ENCODE assay signal across 18 mouse cellular contexts in genomic region chr12:98784251-98784650, GRCm38 (mm10).
"Had no signal": no experiment of that assay in that cellular context is flagged by ENCODE, and none has a peak within 500 bp of the region (broad histone marks: within the 10 kb centered on the region; RNA-seq: fewer than 3 reads in every experiment).

No protein-coding gene starts in this region.

- H3K4me1 ChIP-seq: kidney, embryonic 15.5 days; limb, embryonic 10.5 days; limb, embryonic 13.5 days; liver, embryonic 12.5 days; liver, embryonic 15.5 days; midbrain, embryonic 12.5 days; midbrain, embryonic 15.5 days; neural tube, embryonic 13.5 days had no signal

- H3K4me3 ChIP-seq: kidney, embryonic 15.5 days; limb, embryonic 10.5 days; limb, embryonic 13.5 days; liver, embryonic 12.5 days; liver, embryonic 15.5 days; midbrain, embryonic 12.5 days; midbrain, embryonic 15.5 days; neural tube, embryonic 13.5 days had no signal

- ATAC-seq: liver, embryonic 12.5 days; midbrain, embryonic 15.5 days had no signal

- DNase-seq: kidney, postnatal 10 days; kidney, postnatal 36 days; liver; lung, adult 18-20 months; retina, postnatal 1 day; thymus, adult 2 months; thymus, postnatal 14 days; thymus, postnatal 4 days had no signal

- H3K27ac ChIP-seq: kidney, embryonic 15.5 days; limb, embryonic 10.5 days; limb, embryonic 13.5 days; liver, embryonic 12.5 days; liver, embryonic 15.5 days; macrophage; midbrain, embryonic 12.5 days; midbrain, embryonic 15.5 days; neural tube, embryonic 13.5 days; stomach, postnatal 0 days had no signal

- H3K9ac ChIP-seq: kidney, embryonic 15.5 days; limb, embryonic 13.5 days; liver, embryonic 12.5 days; liver, embryonic 15.5 days; midbrain, embryonic 12.5 days; midbrain, embryonic 15.5 days; neural tube, embryonic 13.5 days had no signal

- H3K9me3 ChIP-seq: kidney, embryonic 15.5 days; limb, embryonic 10.5 days; limb, embryonic 13.5 days; liver, embryonic 12.5 days; liver, embryonic 15.5 days; midbrain, embryonic 12.5 days; midbrain, embryonic 15.5 days; neural tube, embryonic 13.5 days had no signal

- H3K27me3 ChIP-seq: kidney, embryonic 15.5 days; limb, embryonic 13.5 days; liver, embryonic 12.5 days; liver, embryonic 15.5 days; midbrain, embryonic 12.5 days; midbrain, embryonic 15.5 days; neural tube, embryonic 13.5 days had no signal
